8 mouse cellular contexts compared by ENCODE assay signal in the genomic region with DNA sequence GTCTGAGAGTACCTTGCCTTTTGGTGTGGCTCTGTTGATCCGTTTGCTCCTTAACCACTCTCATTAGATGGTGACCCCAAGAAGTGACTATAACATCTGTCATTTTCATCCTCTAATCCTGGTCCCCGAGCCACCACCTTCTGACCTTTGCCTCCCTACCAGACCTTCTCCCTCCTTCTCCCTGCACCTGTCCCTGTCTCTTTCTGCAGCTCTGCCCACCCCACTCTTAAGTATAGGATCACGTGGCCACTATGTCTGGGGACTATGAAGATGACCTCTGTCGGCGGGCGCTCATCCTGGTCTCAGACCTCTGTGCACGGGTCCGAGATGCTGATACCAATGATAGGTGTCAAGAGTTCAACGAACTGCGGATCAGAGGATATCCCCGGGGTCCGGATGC. TPM values are rescaled to one million over a fixed set of nuclear protein-coding genes. Genes with fewer than 3 reads are reported as not detected.
DNase-seq lines count a peak whose midpoint lies in the region; ATAC-seq and TF ChIP-seq lines count a peak whose summit lies in the region.

A gene (minus strand): TSS at position 101 of the 400 bp plus-strand sequence.

- H3K36me3 ChIP-seq in erythroblast, embryonic 14.5 days (ENCODE audit: control insufficient read depth), result no peaks in the 10 kb centered on the region
- no peaks in the 10 kb centered on the region for H3K36me3 ChIP-seq in neural tube, embryonic 11.5 days (ENCODE audit: control insufficient read depth, insufficient read depth, low read length)
- H3K36me3 ChIP-seq in limb, embryonic 15.5 days, result no peaks in the 10 kb centered on the region
- H3K36me3 ChIP-seq in stomach, postnatal 0 days (ENCODE audit: control insufficient read depth, insufficient read depth, low read length), result no peaks in the 10 kb centered on the region

- ATAC-seq in erythroblast, adult 5-6 weeks (replicated peaks; ENCODE audit: low FRiP score, poor library complexity, severe bottlenecking), result no peak
- ATAC-seq in neural tube, embryonic 11.5 days (ENCODE audit: insufficient read depth, low FRiP score, low TSS enrichment), result no peak
- ATAC-seq in limb, embryonic 15.5 days (ENCODE audit: insufficient number of reproducible peaks, low FRiP score, low TSS enrichment, low read depth), result no peak
- ATAC-seq in stomach, postnatal 0 days (ENCODE audit: low FRiP score, low TSS enrichment), result no peak
- ATAC-seq in frontal cortex, adult (ENCODE audit: low TSS enrichment), result no peak

- H3K4me3 ChIP-seq in erythroblast, embryonic 14.5 days (replicated peaks), result peak within 1 kb of the TSS; percentile 12
- H3K4me3 ChIP-seq in neural tube, embryonic 11.5 days (ENCODE audit: low read depth, low read length), result peak within 1 kb of the TSS; percentile 43
- H3K4me3 ChIP-seq in limb, embryonic 15.5 days, result peak within 1 kb of the TSS; percentile 51
- H3K4me3 ChIP-seq in stomach, postnatal 0 days (ENCODE audit: low read depth, low read length), result peak within 1 kb of the TSS; percentile 48

- no peaks in the 10 kb centered on the region for H3K9me3 ChIP-seq in erythroblast, embryonic 14.5 days (ENCODE audit: control insufficient read depth, low read length)
- no peaks in the 10 kb centered on the region for H3K9me3 ChIP-seq in neural tube, embryonic 11.5 days (ENCODE audit: control insufficient read depth, low read length)
- H3K9me3 ChIP-seq in limb, embryonic 15.5 days, result no peaks in the 10 kb centered on the region
- H3K9me3 ChIP-seq in stomach, postnatal 0 days (ENCODE audit: control insufficient read depth, low read length), result no peaks in the 10 kb centered on the region

- peak within 1 kb of the TSS; percentile 47 for H3K9ac ChIP-seq in neural tube, embryonic 11.5 days (ENCODE audit: low read length)
- peak within 1 kb of the TSS; percentile 35 for H3K9ac ChIP-seq in limb, embryonic 15.5 days
- peak within 1 kb of the TSS; percentile 45 for H3K9ac ChIP-seq in stomach, postnatal 0 days (ENCODE audit: low read length)

- no peak for TF ChIP-seq EP300 in stomach, postnatal 0 days (optimal IDR thresholded peaks at IDR 0.05)

- peaks cover 67% of the 10 kb centered on the region for H3K27me3 ChIP-seq in erythroblast, embryonic 14.5 days (ENCODE audit: control insufficient read depth)
- H3K27me3 ChIP-seq in neural tube, embryonic 11.5 days (ENCODE audit: control insufficient read depth, insufficient read depth, low read length), result no peaks in the 10 kb centered on the region
- H3K27me3 ChIP-seq in limb, embryonic 15.5 days, result peaks cover 34% of the 10 kb centered on the region
- no peaks in the 10 kb centered on the region for H3K27me3 ChIP-seq in stomach, postnatal 0 days (ENCODE audit: control insufficient read depth, insufficient read depth, low read length)

- H3K4me2 ChIP-seq in neural tube, embryonic 11.5 days (ENCODE audit: low read depth), result peak within 1 kb of the TSS; percentile 77
- peak within 1 kb of the TSS; percentile 93 for H3K4me2 ChIP-seq in limb, embryonic 15.5 days
- peak within 1 kb of the TSS; percentile 77 for H3K4me2 ChIP-seq in stomach, postnatal 0 days (replicated peaks; ENCODE audit: low read depth)

- WGBS in neural tube, embryonic 11.5 days, result 80% methylated on average over 12 of the region's 12 CpGs
- WGBS in limb, embryonic 15.5 days, result 72% methylated on average over 12 of the region's 12 CpGs
- 73% methylated on average over 12 of the region's 12 CpGs for WGBS in stomach, postnatal 0 days

- no peak for TF ChIP-seq CTCF in stomach, postnatal 0 days (IDR thresholded peaks at IDR 0.05; ENCODE audit: low read depth)

- no peak for DNase-seq in neural tube, embryonic 11.5 days (ENCODE audit: low spot score)
- DNase-seq in neural tube, embryonic 10.5 days (ENCODE audit: extremely low spot score, low spot score), result no peak
- no peak for DNase-seq in stomach, postnatal 0 days (ENCODE audit: low spot score)
- no peak for DNase-seq in spleen, postnatal 10 days (ENCODE audit: low spot score in 2 of 2)

- H3K27ac ChIP-seq in neural tube, embryonic 11.5 days (ENCODE audit: low read depth, low read length), result no peak within 1 kb of the TSS
- H3K27ac ChIP-seq in limb, embryonic 15.5 days, result no peak within 1 kb of the TSS
- H3K27ac ChIP-seq in stomach, postnatal 0 days (replicated peaks), result no peak within 1 kb of the TSS

- no peaks in the 10 kb centered on the region; the same call in 1 of the 2 replicates for H3K4me1 ChIP-seq in erythroblast, embryonic 14.5 days (ENCODE audit: control insufficient read depth)
- no peaks in the 10 kb centered on the region; the same call in 1 of the 2 replicates for H3K4me1 ChIP-seq in neural tube, embryonic 11.5 days (ENCODE audit: control insufficient read depth, insufficient read depth, low read length)
- H3K4me1 ChIP-seq in limb, embryonic 15.5 days, result peaks cover 10% of the 10 kb centered on the region
- no peaks in the 10 kb centered on the region for H3K4me1 ChIP-seq in stomach, postnatal 0 days (replicated peaks; ENCODE audit: control insufficient read depth, insufficient read depth)

RNA-seq across cellular contexts. Expression of the gene that starts here (rescaled TPM):
- polyA plus RNA-seq in erythroblast, embryonic 14.5 days (2012), result 0.04 and 0.06 TPM in 2 replicates
- not detected in 2 replicates for total RNA-seq in erythroblast, adult 5-6 weeks (2015; ENCODE audit: low replicate concordance)
- total RNA-seq in erythroblast, adult 5-6 weeks (2017; ENCODE audit: low replicate concordance), result not detected in 2 replicates
- polyA plus RNA-seq in neural tube, embryonic 11.5 days (2014; fragmentation: Nextera tagmentation; extraction: Ambion mirVana), result 1.0 and 1.1 TPM in 2 replicates
- polyA plus RNA-seq in limb, embryonic 15.5 days (2015; fragmentation: Nextera tagmentation; extraction: Ambion mirVana), result 0.43 and 0.58 TPM in 2 replicates
- 0.68 and 0.75 TPM in 2 replicates for polyA plus RNA-seq in stomach, postnatal 0 days (2015; fragmentation: Nextera tagmentation; extraction: Ambion mirVana)
